Mouse (Mus musculus) liver, embryonic 14.5 days (tissue): ENCODE data around the gene Dnajc1.

ENCODE experiments used
- CTCF ChIP-seq: IDR thresholded peaks from 2 replicates; pipeline ENCODE4 v1.5.1; 2016; ENCODE audit warnings: antibody characterized with exemption, low read depth, control low read depth
- EP300 ChIP-seq: IDR thresholded peaks from 2 replicates; pipeline ENCODE4 v1.6.1; 2016; ENCODE audit warnings: antibody characterized with exemption, low read depth

DNA sequence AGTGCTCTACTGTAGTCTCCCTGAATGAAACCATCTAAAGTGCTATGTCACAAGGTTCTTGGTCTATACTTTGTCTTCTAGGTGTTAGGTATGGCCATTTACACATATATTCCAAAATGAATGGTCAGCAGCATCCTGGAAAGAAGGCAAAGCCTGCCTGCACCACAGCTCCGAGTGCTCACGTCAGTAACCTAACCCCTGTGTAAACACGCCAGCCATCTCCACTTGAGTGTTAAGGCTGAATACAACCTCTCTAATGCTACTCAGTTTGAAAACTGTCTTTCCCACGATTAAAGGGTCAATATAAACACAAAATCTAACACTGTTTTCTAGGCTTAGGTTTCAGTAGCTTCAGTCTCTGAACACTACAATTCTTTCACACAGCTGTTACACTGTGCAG is 161.5 kb downstream of the Dnajc1 start:
- no peak for TF ChIP-seq CTCF
- TF ChIP-seq EP300: no peak
